Mouse (Mus musculus): ENCODE measurements around the gene Il4ra.

DNA sequence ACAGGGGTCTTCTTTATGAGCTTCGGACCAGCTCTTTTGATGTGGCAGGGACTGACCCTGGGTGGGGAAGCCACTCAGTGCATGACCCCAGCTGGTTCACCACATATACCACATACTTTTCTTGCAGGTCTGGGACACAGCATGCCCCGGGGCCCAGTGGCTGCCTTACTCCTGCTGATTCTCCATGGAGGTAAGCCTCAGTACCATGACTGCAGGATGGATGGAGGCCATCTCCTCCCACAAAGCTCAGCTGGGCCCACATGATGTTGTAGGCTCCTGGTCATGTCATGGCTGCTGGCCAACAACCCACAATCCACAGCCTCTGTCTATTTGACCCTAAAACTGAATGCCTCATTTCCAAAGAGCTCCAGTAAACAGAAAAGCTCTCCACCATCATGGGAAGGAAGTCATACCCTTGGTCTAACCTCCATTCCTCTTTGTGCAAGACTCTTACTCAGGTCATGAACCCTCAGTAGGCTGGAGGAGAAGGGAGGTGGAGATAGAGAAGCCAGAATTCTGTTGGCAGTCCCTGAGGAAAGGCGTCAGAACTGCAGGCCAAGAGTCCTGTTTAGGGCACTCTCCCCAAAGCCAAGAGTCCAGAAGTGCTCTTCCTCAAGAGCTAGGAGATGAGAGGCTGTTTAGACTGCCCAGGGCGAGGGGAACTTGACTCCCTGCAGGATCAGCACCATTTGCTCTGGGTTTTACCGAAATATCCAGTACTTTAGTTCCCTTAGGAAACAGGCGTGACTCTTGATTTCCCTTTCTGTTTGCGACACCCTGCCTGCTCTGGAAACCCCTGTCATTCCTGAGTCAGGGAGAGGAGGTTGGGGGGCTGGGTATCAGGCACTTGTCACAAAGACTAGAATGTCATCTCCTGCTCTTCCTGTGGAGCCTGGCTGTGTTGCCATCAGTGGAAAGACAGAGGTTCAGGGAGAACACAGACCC lies 71.1 kb downstream of the Il4ra start:
- TF ChIP-seq FLI1 (IDR thresholded peaks at IDR 0.05; ENCODE audit: low read length) (no peak), GATA1 (IDR thresholded peaks at IDR 0.05; ENCODE audit: borderline replicate concordance, low read length) (no peak)
